26 mouse cellular contexts compared by ENCODE assay signal in genomic region chr10:12497555-12497954, GRCm38 (mm10).
A peak's percentile ranks its signal among the peaks of the same experiment; 100 is the strongest.
DNase-seq lines count a peak whose midpoint lies in the region; ATAC-seq lines count a peak whose summit lies in the region.
"Had no signal": no experiment of that assay in that cellular context is flagged by ENCODE, and none has a peak within 500 bp of the region (broad histone marks: within the 10 kb centered on the region; RNA-seq: fewer than 3 reads in every experiment).

No protein-coding gene starts in this region.

- peaks cover 16% of the 10 kb centered on the region for H3K36me3 ChIP-seq in heart, embryonic 10.5 days
- H3K36me3 ChIP-seq: forebrain, embryonic 12.5 days; hindbrain, embryonic 12.5 days; hindbrain, embryonic 15.5 days had no signal

- 69% methylated on average over 8 of the region's 8 CpGs for WGBS in heart, embryonic 10.5 days

- H3K4me1 ChIP-seq in heart, embryonic 10.5 days: peaks cover 6% of the 10 kb centered on the region; the same call in 1 of the 2 replicates
- H3K4me1 ChIP-seq: embryonic facial prominence, embryonic 15.5 days; hindbrain, embryonic 12.5 days; hindbrain, embryonic 15.5 days had no signal

- H3K4me3 ChIP-seq in heart, embryonic 10.5 days: no peak overlapping the region
- H3K4me3 ChIP-seq: embryonic facial prominence, embryonic 12.5 days; embryonic facial prominence, embryonic 15.5 days; forebrain, embryonic 12.5 days; gastrocnemius, adult 2 months; heart, embryonic 12.5 days; heart, embryonic 15.5 days; hindbrain, embryonic 12.5 days; hindbrain, embryonic 15.5 days had no signal

- no peaks in the 10 kb centered on the region for H3K9me3 ChIP-seq in heart, embryonic 10.5 days
- H3K9me3 ChIP-seq: embryonic facial prominence, embryonic 12.5 days; embryonic facial prominence, embryonic 15.5 days; forebrain, embryonic 12.5 days; heart, embryonic 12.5 days; heart, embryonic 15.5 days; hindbrain, embryonic 12.5 days; hindbrain, embryonic 15.5 days had no signal

- no peaks in the 10 kb centered on the region for H3K27me3 ChIP-seq in heart, embryonic 10.5 days (ENCODE audit: insufficient read depth, poor library complexity, severe bottlenecking)
- H3K27me3 ChIP-seq: embryonic facial prominence, embryonic 12.5 days; embryonic facial prominence, embryonic 15.5 days; forebrain, embryonic 12.5 days; heart, embryonic 12.5 days; heart, embryonic 15.5 days; hindbrain, embryonic 12.5 days; hindbrain, embryonic 15.5 days had no signal

- ATAC-seq in common myeloid progenitor, adult 5-6 weeks (replicated peaks; ENCODE audit: low read depth, poor library complexity, severe bottlenecking): 0 out of 2 replicates have a peak, but pooled peaks have one; percentile 18
- ATAC-seq in erythroid progenitor cell, adult 5-6 weeks (replicated peaks; ENCODE audit: low FRiP score, poor library complexity, severe bottlenecking): 0 out of 2 replicates have a peak, but pooled peaks have one; percentile 19
- peak; percentile 31 for ATAC-seq in megakaryocyte progenitor cell, adult 5-6 weeks (replicated peaks; ENCODE audit: poor library complexity)
- ATAC-seq: CD4-positive, CD25-positive, alpha-beta regulatory T cell, adult 4 months; forebrain, postnatal 0 days; intestine, postnatal 0 days had no signal

- no peak for DNase-seq in heart, embryonic 10.5 days (ENCODE audit: low spot score)
- DNase-seq in heart, adult 18-20 months: no peak
- no peak for DNase-seq in spleen, adult 18-20 months
- DNase-seq: adrenal gland, adult 2 months; adrenal gland, postnatal 25 days; cerebellum, adult 11-12 months; cerebellum, adult 8-10 months; cerebellum, postnatal 10 days; cerebellum, postnatal 36 days; forebrain, postnatal 0 days; gastrocnemius, adult 2 months; gastrocnemius, postnatal 14 days; heart, postnatal 10 days; heart, postnatal 4 days had no signal

- H3K27ac ChIP-seq in heart, embryonic 10.5 days: peak overlapping the region; percentile 36; the same call in 1 of the 2 replicates
- H3K27ac ChIP-seq: embryonic facial prominence, embryonic 12.5 days; embryonic facial prominence, embryonic 15.5 days; forebrain, embryonic 12.5 days; gastrocnemius, adult 2 months; heart, embryonic 15.5 days; hindbrain, embryonic 12.5 days; hindbrain, embryonic 15.5 days had no signal
